Mouse (Mus musculus) megakaryocyte-erythroid progenitor cell, adult 5 weeks (primary cell): Measurements from ENCODE around the gene Lasp1. TPM values are rescaled to one million over a fixed set of nuclear protein-coding genes. Genes with fewer than 3 reads are reported as not detected.

ENCODE experiments used
- polyA plus RNA-seq: library from polyadenylated mRNA; stranded (reverse); fragments of >175 nt; gene quantifications from 2 replicates; pipeline ENCODE4 v1.2.3, GENCODE M21; 2012

Gene Lasp1
- 99.3 and 122 TPM in 2 replicates for polyA plus RNA-seq

GRCm38 (mm10) chr11:97798782-97799145 lies at the start of gene Lasp1:
Gene Lasp1, plus strand, starts transcription at chr11:97799000.

DNA sequence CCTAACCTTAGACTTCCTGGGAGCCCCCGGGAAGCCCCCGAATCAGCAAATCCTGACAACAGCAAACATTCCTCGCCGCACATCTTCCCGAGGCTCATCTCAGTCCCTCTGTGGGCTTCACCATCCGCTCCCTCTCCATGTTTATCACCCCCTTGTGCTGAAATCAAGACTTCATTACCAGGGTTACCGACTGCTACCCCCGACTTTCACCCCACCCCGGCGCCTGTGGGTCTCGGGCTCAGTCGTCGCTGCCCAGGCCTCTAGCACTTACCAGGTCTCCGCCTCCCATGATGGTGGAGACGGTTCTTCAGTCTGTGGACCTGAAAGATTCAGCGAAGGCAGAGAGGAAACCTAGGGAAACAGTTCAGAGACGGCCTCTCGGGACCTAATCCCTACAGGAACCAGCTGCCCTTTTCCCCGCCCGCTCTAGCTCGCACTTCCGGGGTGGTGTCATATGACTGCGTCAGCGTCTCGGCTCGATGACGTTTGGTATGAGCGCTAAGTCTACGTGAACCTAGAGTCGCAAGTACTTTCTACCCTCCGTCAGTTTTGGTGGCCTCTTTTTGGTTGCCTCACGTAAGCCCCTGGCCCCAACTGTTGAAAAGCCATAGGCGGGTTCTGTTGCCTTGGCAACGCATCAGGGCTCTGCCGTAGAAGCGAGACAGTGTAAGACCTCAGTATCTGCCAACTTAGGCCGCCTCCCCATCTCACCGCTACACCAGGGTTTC lies 32.5 kb upstream of the Lasp1 start, which contains the start of gene Cwc25:
Cwc25 (minus strand) TSS at position 403 of the 728 bp plus-strand sequence.

DNA sequence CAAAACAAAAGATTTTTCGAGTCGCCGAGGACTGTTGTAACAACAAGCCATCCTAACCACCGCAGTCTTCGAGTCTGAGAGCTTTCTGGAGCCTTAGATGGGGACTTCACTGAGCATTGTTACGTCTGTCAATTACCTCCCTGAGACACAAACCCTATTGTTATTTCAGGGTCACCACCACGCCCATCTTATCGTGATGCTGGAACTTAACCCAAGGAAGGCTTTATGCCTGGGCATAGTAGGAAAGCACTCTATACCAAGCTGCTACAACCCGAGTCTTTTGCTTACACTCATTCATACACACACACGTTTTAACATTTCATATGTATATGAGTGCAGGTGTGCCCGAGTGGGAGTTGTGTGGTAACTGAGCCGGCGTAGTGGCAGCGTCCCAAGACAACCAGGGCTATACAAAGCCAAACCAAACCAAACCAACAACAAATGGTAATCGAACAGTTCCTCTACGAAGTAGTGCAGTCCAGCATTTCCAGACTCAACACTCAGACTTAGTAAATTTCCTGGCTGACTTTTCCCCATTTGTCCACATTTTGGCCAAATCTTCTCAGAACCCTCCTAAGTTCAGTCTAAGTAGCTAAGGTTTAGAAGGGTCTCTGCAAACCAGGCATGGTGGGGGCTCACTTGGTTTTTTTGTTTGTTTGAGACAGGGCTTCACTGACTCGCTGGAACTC lies 22.8 kb upstream of the Lasp1 start, which contains the start of gene 1700001P01Rik:
1700001P01Rik (minus strand) TSS at position 111 of the 689 bp plus-strand sequence.

DNA sequence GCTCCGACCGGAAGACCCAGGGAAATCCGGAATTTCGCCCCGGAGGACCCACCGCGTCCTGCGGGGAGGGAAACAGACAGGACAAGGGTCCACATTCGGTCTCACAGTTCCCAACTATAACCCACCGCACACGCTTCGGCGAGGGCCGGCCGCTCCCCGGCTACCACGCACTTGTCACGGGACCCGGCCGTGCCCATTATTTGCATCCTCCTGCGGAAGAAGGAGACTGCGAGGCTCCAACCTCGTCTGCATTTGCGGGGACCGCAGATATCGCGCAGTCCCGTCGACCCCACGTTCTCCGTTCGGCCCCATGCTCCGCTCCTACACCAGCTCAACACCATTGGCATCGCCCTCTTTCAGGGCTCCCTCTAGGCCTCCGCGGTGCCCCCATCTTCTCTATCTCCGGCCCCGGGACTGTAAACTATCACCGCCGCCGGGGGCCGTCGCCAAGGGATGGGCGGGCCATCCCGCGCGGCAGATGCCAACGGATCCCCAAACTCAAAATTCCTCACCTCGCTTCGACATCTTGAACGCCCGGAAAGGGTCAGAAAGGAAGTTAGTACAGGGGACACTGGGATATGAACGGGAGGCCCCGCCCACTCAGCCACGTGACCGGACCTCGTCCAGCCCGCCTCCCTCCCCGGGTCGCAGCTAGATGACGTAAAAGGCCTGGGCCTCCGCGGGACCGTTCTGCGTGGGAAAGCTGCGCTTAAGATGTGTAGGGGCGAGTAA lies 16.8 kb upstream of the Lasp1 start, which contains the start of gene Rpl23:
Rpl23 (minus strand) TSS at position 606 of the 732 bp plus-strand sequence.

GRCm38 (mm10) chr11:97840539-97840954 lies 41.7 kb downstream of the Lasp1 start, which contains the start of gene B230217C12Rik:
Gene B230217C12Rik, plus strand, starts transcription at chr11:97840780.

DNA sequence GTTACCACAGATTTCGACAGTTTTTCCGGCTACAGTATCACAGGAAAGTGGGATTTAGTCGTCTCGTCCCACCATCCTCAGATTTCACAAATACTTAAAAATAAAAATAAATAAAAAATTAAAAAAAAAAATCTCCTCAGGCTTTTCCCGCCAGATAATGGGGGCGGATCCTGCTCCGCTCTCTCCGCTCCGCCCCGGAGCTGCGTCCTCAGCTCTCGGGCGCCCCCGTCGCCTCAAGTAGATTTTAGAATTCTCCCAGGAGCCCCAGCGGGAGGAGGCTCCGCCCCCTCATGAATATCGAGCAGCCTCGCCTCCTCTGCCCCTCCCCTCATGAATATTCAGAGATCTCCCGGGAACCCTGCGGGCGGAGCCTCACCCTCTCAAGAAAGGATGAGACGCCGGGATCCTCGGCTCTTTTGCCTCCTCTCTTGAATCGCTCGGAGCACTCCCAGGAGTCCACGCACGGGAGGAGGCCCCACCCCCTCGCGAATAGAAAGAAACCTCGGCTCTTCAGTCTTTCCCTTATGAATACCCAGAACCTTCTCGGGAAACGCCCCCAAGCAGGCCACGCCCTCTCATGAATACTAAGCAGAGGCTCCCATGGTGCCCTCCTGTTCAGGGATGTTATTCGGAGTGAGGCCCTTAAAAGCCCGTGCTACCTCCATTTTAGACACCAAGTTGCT lies 85.3 kb downstream of the Lasp1 start, which contains the start of gene Fbxo47:
Fbxo47 (minus strand) TSS at position 237 of the 683 bp plus-strand sequence.

Other genes with a start within 250 kb of the Lasp1 start
- 0.06 and 0.08 TPM in 2 replicates for gene Srcin1, start 222.8 kb upstream of the Lasp1 start, polyA plus RNA-seq
- 70.9 and 85.9 TPM in 2 replicates for gene Epop, start 169.3 kb upstream of the Lasp1 start, polyA plus RNA-seq
- 23.3 and 35.3 TPM in 2 replicates for gene Mllt6, start 135.6 kb upstream of the Lasp1 start, polyA plus RNA-seq
- 3.0 and 3.4 TPM in 2 replicates for gene Cisd3, start 113.2 kb upstream of the Lasp1 start, polyA plus RNA-seq
- gene Pcgf2, start 98.5 kb upstream of the Lasp1 start, polyA plus RNA-seq = 40.8 and 63.4 TPM in 2 replicates
- gene Psmb3, start 95.6 kb upstream of the Lasp1 start, polyA plus RNA-seq = 44.8 and 47.2 TPM in 2 replicates
- 28.9 TPM in 2 replicates for gene Pip4k2b, start 54.3 kb upstream of the Lasp1 start, polyA plus RNA-seq
- gene Cwc25, start 32.4 kb upstream of the Lasp1 start, polyA plus RNA-seq = 15.8 and 22.4 TPM in 2 replicates
- not detected in 2 replicates for gene 1700001P01Rik, start 23.1 kb upstream of the Lasp1 start, polyA plus RNA-seq
- 286 and 333 TPM in 2 replicates for gene Rpl23, start 16.6 kb upstream of the Lasp1 start, polyA plus RNA-seq
- gene B230217C12Rik, start 41.8 kb downstream of the Lasp1 start, polyA plus RNA-seq = 0.35 and 0.42 TPM in 2 replicates
- not detected in 2 replicates for gene Fbxo47, start 85.2 kb downstream of the Lasp1 start, polyA plus RNA-seq
- 4.0 and 4.6 TPM in 2 replicates for gene Plxdc1, start 187.4 kb downstream of the Lasp1 start, polyA plus RNA-seq
- gene Arl5c, start 197.2 kb downstream of the Lasp1 start, polyA plus RNA-seq = 7.7 and 9.4 TPM in 2 replicates
- gene Cacnb1, start 224.0 kb downstream of the Lasp1 start, polyA plus RNA-seq = 5.2 and 5.5 TPM in 2 replicates
- gene Rpl19, start 227.7 kb downstream of the Lasp1 start, polyA plus RNA-seq = 2,384 and 2,788 TPM in 2 replicates